Mouse (Mus musculus) bone marrow, adult 2 months (tissue): ENCODE measurements around the gene Utp11. TPM values are rescaled to one million over a fixed set of nuclear protein-coding genes. Genes with fewer than 3 reads are reported as not detected.

Experiments
- H3K27ac ChIP-seq: fragments of 200-500 bp; 2 replicates; pipeline ENCODE4 v1.5.1; 2012; ENCODE audit warnings: low read depth, mild to moderate bottlenecking, control low read depth, inconsistent platforms, low read length; ENCODE audit not compliant: control insufficient read depth, poor library complexity, insufficient read depth
- H3K4me1 ChIP-seq: fragments of 200-500 bp; 2 replicates; pipeline ENCODE4 v1.6.1; 2011; ENCODE audit warnings: low read length; ENCODE audit not compliant: control insufficient read depth, insufficient read depth
- H3K4me3 ChIP-seq: fragments of 200-500 bp; replicated peaks from 2 replicates; pipeline ENCODE3; 2011; ENCODE audit warnings: mild to moderate bottlenecking, low read depth, low read length, control low read depth; ENCODE audit not compliant: control insufficient read depth
- CTCF ChIP-seq: fragments of 200-500 bp; IDR thresholded peaks from 2 replicates; pipeline ENCODE4 v1.5.1; 2011; ENCODE audit warnings: low read length, control low read depth; ENCODE audit not compliant: control insufficient read depth, insufficient read depth
- POLR2A ChIP-seq: fragments of 200-500 bp; IDR thresholded peaks from 2 replicates; pipeline ENCODE4 v1.6.1; 2011; ENCODE audit warnings: low read depth, mild to moderate bottlenecking, control low read depth, low read length, borderline replicate concordance; ENCODE audit not compliant: control insufficient read depth
- WGBS: fragments of 180-500 bp; shearing (Covaris S2); methylation state at CpG from one replicate; pipeline ENCODE4 v1.1.7; 2018; 5-methylcytosine and 5-hydroxymethylcytosine counted together
- polyA plus RNA-seq: library from polyadenylated mRNA; stranded (reverse); fragments of >200 nt; gene quantifications from 2 replicates; pipeline ENCODE4 v1.2.4, GENCODE M21; 2011; ENCODE audit warnings: low replicate concordance; ENCODE audit not compliant: missing spikeins, insufficient read depth, insufficient read length

Utp11 gene
- polyA plus RNA-seq = 16.0 and 26.9 TPM in 2 replicates

DNA sequence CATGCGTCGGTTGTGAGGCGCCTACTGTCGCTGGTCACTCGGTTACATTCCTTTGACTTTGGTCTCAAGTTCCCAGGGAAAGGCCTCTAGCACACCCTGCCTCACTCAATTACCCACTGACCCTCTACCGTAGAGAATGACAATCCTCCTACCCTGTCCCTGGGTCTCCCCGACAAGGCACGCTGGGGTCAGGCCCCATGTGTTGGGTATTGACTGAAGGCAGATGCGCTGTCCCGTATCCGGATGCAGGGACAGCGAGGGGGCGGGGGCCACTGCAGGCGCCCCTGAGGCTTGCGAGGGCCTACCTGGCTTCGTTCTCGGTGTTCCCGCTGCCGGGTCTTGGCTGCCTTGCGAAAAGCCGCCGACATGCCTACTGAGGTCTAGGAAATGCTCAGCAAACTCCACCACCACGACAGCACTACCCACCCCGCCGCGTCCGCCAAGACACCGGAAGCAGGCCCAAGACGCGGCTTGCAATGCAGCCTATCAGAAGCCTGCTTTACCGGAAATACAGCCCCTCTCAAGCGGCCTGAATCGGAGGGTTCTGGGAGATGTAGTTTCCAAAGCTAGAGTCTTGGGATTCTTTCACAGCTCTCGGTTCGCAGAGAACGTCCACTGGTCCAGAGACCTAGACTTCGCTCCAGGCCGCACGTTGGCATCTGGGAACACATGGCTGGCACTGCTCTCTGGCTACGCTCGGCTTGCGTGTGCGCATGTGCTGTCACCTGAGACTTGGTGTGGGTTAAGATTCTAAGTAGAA lies at the start of gene Utp11:
Utp11 (minus strand) TSS at position 466 of the 760 bp plus-strand sequence.
- Histone ChIP-seq H3K4me3 (peak within 1 kb of the TSS; percentile 75), H3K4me1 (no peaks in the 10 kb centered on the region; the same call in 1 of the 2 replicates), H3K27ac (peak within 1 kb of the TSS; percentile 26)
- TF ChIP-seq CTCF (no peak), POLR2A (peak; percentile 24; the same call in 1 of the 2 replicates)
- under 1% methylated on average over 43 of the region's 43 CpGs for WGBS

DNA sequence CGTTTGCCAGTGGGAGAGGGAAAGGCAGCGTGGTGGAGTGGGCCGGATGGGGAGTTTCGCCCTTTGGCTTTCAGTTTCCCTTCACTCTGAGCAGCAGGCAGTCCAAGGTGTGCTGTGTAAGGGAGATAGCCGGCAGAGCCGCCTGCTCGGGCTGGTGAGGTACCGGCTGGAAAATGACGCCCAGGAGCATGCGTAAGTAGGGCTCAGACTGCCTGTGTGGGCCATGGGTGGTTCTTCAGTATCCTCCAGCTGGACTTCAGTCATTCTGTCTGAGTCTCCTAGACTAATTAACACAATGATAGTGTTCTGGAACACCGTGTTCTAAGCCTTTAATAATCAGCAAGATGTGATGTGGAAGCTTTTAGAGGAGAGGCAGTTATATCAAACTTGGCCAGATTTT lies 49.4 kb upstream of the Utp11 start:
- no peaks in the 10 kb centered on the region for H3K4me1 ChIP-seq
- H3K4me3 ChIP-seq = no peak overlapping the region
- TF ChIP-seq CTCF (no peak), POLR2A (no peak)
- 92% methylated on average over 11 of the region's 11 CpGs for WGBS
- H3K27ac ChIP-seq = no peak overlapping the region

DNA sequence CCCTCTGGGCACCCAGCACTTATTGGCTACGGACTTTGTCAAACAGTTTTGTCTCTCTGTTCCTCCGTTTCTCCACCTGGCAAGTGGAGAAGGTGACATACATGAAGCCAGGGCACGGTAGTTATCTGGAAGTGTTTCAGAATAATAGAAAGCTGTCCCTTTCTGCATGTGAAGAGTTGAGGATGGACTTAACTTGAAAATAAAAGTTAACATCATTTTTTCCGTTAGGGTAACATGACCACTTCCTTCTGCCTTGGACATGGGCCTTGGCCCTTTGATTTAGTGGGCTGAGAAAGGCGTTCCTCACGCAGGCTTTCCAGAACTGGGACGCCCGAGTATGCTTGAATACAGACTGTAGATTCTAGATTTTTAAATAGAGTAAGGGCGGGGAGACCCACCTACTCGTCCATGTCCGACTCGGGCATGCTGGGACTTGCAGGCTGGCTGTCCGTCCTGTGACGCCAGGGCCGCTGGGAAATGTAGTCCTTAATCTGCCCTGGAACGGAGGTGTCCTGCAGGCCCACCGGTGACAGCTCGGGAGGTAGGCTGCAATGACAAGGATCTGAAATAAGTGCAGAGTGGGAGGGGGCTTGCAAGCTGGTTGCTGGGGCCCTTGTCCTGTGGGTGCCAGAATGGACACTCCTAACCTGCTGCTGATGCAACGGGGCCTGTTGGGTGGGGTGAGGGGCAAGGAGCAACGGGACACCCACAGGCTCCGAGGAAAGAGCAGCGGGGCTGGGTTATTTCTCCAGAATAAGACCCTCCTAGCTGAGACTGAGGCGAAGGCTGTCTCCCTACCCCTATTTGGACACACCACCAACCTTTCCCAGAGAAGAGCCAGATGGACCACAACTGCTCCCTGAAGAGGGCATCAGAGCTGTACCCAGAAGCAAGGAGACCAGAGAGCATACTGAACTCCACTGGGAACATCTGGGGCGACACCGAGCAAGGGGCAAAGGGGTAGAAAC lies 48.3 kb upstream of the Utp11 start, which contains the start of gene Inpp5b:
Inpp5b (plus strand) TSS at position 475 of the 968 bp plus-strand sequence.
- no peak for TF ChIP-seq CTCF
- peak; percentile 56; the same call in 1 of the 2 replicates for TF ChIP-seq POLR2A
- no peak within 1 kb of the TSS for H3K27ac ChIP-seq
- WGBS = 5% methylated on average over 25 of the region's 25 CpGs
- no peaks in the 10 kb centered on the region for H3K4me1 ChIP-seq
- H3K4me3 ChIP-seq = peak within 1 kb of the TSS; percentile 86

DNA sequence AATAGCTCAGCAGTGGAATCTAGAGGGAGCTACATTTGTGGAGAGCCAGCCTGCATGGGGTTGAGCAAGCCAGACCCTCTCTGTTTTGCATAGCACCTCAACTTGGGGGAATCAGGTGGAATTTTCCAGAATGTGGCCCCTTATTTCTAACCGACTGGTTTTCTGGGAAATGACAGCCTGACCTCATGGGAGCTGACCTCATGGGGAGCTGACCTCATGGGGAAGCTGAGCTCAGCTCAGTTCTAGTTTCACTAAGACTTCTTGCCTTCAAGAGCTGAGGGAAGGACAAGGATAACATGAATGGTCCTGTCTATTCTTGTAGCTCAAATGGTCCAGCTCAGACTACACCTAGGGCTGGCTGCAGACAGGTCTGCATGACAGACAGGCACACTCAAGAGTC lies 45.4 kb upstream of the Utp11 start:
- no peak for TF ChIP-seq POLR2A
- TF ChIP-seq CTCF = no peak
- no peak overlapping the region for H3K4me3 ChIP-seq
- WGBS = 67% methylated on average over 1 of the region's 1 CpGs
- H3K4me1 ChIP-seq = no peaks in the 10 kb centered on the region
- H3K27ac ChIP-seq = no peak overlapping the region

DNA sequence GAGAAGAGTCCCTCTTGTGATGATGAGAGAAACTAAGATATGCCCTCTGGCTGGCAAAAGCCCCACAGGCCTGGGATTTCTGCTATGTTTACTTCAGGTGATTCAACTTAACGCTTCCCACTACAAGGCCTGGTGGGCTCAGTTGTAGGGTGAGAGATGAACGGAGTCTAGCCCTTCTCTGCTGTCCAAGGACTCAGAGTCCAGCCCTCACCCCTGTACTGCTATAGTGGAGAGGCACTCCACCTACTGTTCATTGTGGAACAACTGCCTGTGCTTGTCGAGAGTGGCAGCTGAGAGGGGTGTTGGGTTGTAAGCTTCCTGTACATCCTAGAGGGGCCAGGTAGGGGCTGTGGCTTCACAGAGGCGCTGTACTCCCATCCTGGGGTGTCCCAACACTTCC lies 44.6 kb upstream of the Utp11 start:
- H3K4me1 ChIP-seq = no peaks in the 10 kb centered on the region
- TF ChIP-seq POLR2A (no peak), CTCF (no peak)
- H3K27ac ChIP-seq = no peak overlapping the region
- WGBS = 36% methylated on average over 4 of the region's 4 CpGs
- no peak overlapping the region for H3K4me3 ChIP-seq

DNA sequence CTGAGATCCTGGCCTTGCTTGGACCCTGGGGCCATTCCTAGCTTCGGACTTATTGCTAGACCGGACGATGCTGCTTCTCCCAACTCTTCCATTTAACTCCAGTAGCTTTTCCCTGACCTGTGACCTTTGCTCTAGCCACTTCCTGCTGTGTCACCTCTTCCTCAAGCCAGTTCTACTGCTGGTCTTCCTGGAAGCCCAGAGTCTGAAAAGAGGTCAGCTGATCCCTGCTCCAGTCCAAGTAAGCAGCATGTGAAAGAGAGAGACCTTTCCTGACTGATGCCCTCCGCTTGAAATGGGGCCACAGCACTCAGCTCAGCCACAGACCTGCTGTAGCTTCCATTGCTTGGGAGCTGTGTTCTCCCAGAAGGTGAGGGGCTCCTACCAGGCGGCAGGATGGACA lies 44.1 kb upstream of the Utp11 start:
- H3K27ac ChIP-seq = no peak overlapping the region

DNA sequence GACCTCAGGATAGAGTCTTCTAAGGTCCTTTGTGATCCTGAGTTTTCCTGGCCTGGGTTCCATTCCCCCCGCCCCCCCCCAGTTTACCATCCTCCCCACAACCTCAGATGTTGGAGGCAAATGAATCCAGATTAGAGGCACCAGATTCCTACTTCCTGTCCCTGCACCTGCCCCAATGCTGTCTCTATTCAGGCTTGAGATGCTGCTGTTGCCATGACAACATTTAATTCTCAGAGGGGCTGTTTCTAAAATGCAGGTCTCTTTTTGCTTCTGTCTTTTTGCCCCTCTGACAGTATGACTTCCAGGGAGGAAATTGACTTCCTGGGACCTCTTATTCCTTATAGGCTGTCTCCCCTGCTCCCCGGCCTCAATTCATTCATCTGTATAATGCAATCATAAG lies 43.6 kb upstream of the Utp11 start:
- H3K4me1 ChIP-seq = no peaks in the 10 kb centered on the region
- no peak overlapping the region for H3K4me3 ChIP-seq
- no peak for TF ChIP-seq POLR2A
- no peak for TF ChIP-seq CTCF
- H3K27ac ChIP-seq = no peak overlapping the region
- WGBS = 79% methylated on average over 2 of the region's 2 CpGs

More for the DNA sequence above, 44.1 kb upstream of the Utp11 start:
- TF ChIP-seq POLR2A (no peak), CTCF (no peak)
- Histone ChIP-seq H3K4me1 (no peaks in the 10 kb centered on the region), H3K4me3 (no peak overlapping the region)
- 74% methylated on average over 5 of the region's 5 CpGs for WGBS

DNA sequence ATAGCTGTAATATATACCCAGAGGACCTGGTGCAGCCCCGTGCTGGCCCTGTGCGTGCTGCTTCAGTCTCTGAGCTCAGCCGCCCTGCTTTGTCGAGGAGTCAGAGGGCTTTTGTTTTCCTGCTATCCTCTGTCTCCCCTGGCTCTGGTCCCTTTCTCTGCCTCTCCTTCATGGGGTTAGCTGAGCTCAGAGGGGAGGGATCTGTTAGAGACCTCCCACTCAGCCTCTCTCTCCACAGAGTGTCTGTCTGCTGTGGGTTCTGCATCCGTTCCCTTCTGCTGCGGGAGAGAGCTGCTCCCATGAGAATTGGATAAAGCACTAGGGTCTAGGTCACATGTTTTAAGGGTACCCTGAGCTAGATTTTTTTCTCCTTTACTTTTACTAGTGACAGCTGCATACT lies 32.7 kb upstream of the Utp11 start:
- Histone ChIP-seq H3K4me3 (no peak overlapping the region), H3K27ac (no peak overlapping the region), H3K4me1 (no peaks in the 10 kb centered on the region)
- 93% methylated on average over 6 of the region's 6 CpGs for WGBS
- TF ChIP-seq CTCF = no peak
- TF ChIP-seq POLR2A = no peak
